Mouse (Mus musculus): ENCODE results near the gene Cyb5rl. TPM values are rescaled to one million over a fixed set of nuclear protein-coding genes. Genes with fewer than 3 reads are reported as not detected.
A peak's percentile ranks its signal among the peaks of the same experiment; 100 is the strongest.

Gene Cyb5rl
- total RNA-seq (2021): 10 to 100 TPM; 19.8 to 23.1 TPM
- long read RNA-seq, experiment 1, transcript Cyb5rl-203 (7 exons, 2,516 nt): major isoform, 7 of 20 reads
- long read RNA-seq, experiment 1, partial matches to known transcripts: 1 of 20 reads
- long read RNA-seq, experiment 1, other reads (novel, unspliced or antisense): 12 of 20 reads
- long read RNA-seq, experiment 2, transcript Cyb5rl-203 (7 exons, 2,516 nt): major isoform, 13 of 31 reads
- long read RNA-seq, experiment 2, partial matches to known transcripts: 5 of 31 reads
- long read RNA-seq, experiment 2, other reads (novel, unspliced or antisense): 11 of 31 reads

DNA sequence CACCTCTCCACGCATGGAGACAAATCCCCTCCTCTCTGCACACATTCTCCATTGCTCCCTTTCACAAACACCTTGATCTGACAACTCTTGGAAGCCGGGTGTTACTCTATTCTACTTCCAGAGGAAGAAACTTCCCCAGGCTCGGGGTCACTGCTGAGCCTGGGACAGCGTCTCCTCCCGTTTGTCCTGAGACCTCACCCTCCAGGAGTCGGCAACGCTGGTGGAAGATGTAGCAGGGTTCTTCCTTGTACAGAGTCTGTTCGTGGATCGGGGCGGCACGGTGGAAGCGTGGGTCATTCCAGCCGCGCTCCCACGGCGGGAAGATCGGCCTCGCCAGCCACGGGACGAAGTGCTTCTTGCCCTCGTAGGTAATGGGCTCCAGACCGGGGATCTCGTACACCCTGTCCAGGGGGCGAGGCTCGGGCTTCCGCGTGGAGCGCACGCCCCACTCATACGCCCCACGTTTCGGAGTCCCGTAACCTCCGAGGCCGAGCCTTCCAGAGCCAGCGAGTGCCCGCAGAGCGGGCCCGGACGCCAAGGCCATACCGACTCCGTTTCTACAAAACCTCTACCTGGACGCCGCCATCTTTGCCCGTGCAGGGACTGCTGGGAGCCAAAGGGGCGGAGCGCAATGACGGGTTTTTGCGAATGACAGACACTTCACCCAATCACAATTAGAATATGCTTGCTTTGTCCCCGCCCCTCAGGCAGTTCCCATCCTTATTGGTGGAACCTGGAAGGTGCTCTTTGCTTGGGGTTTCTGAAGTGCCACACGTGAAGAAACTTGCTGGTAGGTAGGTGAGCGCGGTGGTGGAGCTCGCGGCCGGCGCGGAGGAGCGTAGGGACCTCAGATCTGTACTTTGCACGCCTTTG lies at the start of gene Cyb5rl, which contains the start of gene Mrpl37:
Gene Cyb5rl, plus strand, starts transcription at position 737 of the 873 bp plus-strand sequence.
Gene Mrpl37, minus strand, starts transcription at position 617 of the 873 bp plus-strand sequence.
- peak; percentile 92 to 95 for DNase-seq (ENCODE audit: low spot score in 2 of 2)

DNA sequence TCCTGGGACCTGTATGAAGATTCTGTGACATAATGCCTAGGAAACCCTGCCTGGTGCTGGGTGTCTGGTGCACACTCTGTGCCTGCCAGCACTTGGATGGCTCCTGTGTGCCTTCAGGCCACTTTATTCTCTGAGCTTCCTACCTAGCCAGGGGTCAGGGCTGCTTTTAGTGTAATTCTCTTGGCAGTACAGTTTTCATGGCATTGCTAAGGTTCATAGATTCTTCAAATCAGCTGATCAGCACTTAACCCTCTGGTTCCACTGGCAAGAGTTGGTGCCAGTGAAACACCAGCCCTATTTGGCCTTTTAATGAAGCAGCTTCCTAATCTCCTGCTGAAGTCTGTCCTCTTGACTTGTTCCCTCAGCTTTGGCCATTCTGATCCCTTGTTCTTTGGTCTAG lies 49.5 kb upstream of the Cyb5rl start:
- DNase-seq (ENCODE audit: low spot score in 2 of 2): no peak

DNA sequence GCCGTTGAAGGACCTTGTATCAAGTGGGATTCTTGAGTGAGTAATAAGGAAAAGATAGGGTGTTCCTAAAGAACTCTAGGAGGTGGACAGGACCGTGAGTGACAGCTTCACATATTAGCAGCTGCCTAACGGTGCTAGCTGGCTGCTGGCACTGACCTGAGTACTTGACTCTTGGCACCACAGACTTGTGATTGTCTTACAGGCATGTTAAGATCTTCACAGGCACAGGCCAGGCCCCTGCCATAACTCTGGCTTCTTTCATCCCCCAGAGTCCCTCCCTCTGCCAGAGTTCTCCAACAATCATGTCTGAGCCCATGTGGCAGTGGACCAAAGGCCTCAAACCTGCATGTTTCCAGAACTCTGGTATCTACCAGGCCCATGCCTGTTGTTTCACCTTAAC lies 48.3 kb upstream of the Cyb5rl start:
- DNase-seq (ENCODE audit: low spot score in 2 of 2): no peak

DNA sequence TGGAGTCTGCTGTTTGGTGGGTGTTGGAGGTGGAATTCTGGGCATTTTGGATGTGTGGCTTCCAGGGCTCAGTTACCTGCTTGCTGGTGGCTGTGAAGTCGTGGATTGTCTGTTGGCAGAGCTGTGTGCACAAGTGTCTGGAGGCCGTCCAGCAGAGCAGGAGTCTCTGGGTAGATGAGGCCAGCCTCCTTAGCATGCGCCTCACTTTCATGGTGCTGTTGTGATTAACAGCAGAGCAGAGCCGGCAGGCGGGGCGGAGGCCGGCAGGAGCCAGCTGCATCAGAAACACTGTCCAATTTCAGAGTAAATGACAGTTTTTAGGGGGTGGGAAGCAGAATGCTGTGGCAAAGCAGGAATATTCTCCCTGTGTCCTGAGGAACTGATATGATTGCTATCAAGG lies 47.8 kb upstream of the Cyb5rl start:
- DNase-seq (ENCODE audit: low spot score in 2 of 2): peak; percentile 35 to 43

DNA sequence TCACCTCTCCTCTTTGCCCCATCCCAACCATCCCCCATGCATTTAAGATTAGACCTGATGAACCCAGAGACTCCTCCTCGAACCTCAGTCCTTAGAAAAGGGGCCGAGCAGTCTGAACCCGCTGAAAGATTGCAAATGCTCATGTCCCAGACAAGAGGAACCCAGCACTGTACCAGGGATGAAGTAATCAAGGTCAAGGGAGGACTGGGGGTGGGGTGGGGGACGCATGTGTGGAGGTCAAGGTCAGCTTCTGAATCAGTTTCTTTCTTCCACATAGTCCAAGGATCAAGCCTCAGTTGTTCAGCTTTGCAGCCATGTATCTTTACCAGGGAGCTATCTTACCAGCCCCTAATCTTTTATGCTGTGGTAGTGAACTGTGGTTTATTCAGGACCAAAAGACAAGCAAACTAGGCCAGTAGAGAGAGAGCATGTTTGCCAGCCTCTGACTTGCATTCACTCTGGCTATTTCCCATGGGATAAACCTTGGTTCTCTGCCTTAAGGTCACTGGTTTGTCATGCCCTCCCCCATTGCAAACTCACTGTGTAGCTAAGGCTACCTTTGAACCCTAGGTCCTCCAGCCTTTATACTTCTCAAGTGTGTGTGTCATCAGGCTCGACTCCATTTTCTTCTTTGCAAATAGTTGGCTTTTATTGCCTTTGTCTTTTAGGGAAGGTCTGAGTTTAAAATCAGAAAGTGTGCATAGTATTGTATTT lies 46.3 kb upstream of the Cyb5rl start:
- no peak for DNase-seq (ENCODE audit: low spot score in 2 of 2)

DNA sequence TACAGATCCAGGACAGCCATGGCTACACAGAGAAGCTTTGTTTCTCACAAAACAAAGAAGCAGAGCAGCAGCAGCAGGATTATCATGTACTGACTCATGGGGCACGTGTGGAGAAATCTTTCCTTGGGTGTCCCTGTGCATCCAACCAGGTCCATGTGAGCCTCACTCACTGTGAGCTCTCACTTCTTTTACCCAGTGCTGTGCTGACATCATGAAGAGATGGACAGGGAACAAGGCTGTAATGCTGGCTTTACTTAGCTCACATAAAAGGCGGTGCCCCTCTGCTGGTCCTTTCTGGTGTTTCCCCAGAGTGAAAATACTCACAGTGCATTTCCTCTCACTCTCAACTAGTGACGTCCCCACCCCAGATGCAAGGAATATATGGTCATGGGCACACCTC lies 45.3 kb upstream of the Cyb5rl start:
- no peak for DNase-seq (ENCODE audit: low spot score in 2 of 2)

DNA sequence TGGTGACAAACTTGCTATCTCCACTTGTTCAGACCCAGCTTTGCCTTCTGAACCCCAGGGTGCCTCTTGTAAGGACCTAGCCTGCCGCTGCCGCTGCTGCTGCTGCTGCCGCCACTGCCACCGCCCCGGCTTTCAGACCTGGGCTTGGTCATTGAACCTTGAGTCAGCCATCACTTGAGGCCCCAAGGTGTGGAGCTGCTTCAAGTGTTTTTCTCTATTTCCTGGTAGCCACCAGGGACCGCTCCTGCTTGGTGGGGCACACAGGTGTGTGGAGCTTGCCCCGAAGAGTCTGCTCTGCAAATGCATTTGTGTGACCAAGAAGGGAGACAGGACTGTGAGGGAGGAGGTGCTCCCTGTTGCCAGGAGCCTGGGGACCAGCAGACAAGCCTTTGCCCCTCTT lies 41.9 kb upstream of the Cyb5rl start:
- no peak for DNase-seq (ENCODE audit: low spot score in 2 of 2)

DNA sequence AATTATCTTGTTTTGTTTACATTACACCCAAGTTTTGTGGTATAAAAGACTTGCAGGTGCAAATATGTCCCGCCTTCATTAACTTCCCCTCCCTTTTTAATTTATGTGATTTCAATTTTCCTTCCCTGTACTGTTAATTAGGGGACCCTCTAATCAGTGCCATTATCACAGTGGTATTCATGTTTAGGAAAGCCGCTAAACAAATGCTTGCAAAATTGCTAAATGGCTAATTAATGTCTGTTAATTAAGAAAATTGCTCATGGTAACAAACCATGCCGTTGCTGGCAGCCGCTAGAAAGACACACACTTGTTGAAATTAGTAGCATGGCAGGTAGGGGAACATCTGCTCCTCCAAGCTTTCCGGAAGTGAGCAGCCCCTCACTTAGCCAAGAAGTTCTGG lies 41.4 kb upstream of the Cyb5rl start:
- no peak for DNase-seq (ENCODE audit: low spot score in 2 of 2)

DNA sequence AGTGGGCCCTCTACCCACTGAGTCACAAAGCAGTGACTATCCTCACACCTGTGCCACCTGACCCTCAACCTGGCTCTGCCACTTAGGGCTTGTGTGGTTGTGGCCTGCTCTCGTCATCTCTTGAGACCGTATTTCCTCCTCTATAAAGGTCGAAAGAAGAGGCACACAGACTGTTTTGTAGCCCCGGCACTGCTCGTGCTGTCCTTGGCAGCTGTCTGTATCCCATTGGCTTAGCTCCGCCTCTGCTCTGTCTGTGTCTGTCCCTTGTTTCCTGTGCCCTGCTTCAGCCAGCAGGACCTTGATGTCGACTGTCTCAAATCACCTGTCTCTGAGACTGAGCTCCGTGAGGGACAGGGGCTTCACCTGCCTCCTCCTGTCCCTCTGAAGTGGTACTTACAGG lies 40.3 kb upstream of the Cyb5rl start:
- DNase-seq (ENCODE audit: low spot score in 2 of 2): no peak

DNA sequence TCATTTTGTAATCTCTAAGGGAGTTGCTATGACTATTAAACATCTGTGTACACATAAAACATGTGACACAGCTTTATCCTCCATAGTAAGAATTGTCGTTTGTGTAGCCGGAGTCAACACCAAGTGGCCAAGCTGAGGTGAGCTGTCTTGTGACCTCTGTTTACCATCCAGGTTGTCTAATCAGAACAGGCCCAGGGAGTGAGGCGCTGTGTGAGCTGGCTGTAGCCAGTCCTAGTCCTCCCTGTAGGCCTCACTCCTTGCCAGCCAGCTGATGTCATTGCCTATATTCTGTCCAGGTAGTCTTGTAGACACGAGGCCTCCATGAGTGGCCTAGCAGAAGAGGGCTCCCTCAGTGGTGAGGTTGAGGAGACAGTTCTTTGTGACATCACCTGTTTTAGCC lies 31.1 kb upstream of the Cyb5rl start:
- no peak for DNase-seq (ENCODE audit: low spot score in 2 of 2)

DNA sequence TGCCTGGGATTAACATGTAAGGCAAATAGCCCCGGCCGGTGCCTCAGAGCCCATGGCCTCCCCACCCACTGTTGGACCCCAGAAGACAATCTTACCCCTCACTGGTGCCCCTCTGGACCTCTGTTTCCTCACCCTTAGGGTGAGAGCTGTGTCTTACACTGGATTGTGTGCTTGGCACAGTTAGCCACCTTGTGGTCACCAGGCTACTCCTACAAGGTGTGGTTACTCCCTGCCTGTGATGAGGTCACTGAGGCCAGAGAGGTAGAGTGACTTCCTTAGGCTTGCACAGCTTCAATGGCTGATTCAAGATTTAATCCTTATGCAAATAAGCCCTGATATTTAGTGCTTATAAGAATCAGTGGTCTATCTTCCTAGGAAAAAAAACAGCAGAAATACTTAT lies 29.8 kb upstream of the Cyb5rl start:
- no peak for DNase-seq (ENCODE audit: low spot score in 2 of 2)

DNA sequence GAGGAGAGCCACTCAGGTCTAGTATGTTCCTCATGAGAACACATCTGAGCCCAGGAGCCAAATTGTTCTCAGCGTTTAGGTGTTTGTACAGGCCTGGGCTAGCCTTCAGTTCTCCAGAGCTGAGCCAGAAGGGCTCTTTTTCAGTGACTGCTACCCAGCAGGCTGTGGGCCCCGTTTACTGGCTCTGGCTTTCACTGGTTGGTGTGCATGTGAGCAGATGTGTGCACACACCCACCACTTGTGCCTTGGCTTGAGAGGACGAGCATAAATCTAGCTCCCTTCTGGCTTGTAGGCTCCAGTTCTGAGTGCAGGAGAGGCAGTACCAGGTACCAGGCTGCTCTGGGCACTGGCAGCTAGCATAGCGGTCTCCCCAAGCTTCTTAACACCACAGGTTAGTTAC lies 28.5 kb upstream of the Cyb5rl start:
- DNase-seq (ENCODE audit: low spot score in 2 of 2): no peak

DNA sequence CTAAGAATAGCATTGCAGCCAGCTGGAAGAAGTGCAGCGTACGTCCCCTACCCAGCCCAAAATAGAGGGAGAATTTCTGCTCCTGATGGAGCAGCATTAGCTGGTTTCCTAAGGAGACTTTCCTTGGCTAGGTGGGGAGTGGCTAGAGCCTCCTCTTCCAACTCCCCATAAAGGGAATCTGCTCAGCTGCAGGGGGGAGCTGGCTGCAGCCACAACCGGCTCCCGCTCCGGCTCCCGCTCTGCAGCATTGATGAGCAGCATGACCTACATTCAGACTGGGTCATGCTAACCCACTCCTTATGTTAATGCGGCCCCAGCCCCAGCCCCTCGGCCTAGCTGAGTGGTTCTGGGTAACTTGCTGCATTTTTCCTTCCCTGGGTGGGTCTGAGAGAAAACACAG lies 27.5 kb upstream of the Cyb5rl start:
- DNase-seq (ENCODE audit: low spot score in 2 of 2): no peak

DNA sequence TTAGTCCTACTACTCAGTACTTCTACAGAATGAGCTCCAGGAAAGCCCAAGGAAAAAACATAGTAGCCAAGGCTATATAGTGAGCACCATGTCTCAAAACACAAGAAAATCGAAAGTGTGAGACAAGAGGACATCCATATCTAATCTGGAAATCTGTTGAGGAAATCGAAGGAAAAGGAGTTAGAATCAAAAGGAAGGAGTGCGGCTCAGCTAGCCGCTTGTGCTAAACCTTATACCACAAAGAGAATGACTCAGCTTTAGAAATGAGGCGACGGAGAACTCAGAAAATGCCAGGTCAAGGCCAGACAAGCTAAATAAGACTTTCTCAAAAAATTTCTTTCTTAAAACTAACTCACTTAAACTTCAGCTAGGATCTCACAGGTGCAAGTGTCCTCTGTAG lies 24.5 kb upstream of the Cyb5rl start:
- no peak for DNase-seq (ENCODE audit: low spot score in 2 of 2)

DNA sequence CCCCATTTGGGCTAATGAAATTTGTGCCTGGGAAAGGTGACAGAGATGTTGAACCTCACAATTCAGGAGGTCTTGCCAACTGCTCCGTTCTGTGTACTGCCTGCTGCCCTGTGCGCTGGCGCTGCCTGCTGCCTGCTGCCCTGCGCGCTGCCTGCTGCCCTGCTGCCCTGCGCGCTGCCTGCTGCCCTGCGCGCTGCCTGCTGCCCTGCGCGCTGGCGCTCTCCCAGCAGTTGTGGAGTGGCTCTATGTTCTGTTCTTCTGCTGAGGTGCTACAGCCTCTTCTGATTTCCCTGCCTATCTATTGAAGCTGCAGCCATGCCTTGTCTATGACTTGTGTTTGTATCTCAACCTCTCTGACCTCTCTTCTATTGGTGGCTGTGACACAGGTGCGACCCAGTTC lies 21.6 kb upstream of the Cyb5rl start:
- DNase-seq (ENCODE audit: low spot score in 2 of 2): no peak

DNA sequence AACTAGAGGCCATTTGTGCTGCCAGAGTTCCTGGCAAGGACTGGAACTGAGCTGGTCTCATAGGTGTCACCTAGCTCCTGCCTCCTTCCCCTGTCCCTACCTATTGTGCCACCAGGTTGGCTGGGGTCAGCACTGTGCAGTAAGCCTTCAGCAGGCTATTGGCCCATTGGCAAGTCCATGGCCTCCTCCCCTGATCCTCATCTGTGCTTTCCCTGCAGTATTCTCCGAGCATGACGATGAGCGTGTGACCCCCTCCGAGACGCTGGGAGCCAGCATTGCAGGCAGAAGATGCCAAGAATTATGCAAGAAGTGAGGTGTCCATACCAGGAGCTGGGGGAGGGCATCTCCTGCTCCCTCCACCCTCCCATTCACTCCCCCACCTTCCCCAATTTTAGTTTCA lies 19.0 kb upstream of the Cyb5rl start:
- no peak for DNase-seq (ENCODE audit: low spot score in 2 of 2)

DNA sequence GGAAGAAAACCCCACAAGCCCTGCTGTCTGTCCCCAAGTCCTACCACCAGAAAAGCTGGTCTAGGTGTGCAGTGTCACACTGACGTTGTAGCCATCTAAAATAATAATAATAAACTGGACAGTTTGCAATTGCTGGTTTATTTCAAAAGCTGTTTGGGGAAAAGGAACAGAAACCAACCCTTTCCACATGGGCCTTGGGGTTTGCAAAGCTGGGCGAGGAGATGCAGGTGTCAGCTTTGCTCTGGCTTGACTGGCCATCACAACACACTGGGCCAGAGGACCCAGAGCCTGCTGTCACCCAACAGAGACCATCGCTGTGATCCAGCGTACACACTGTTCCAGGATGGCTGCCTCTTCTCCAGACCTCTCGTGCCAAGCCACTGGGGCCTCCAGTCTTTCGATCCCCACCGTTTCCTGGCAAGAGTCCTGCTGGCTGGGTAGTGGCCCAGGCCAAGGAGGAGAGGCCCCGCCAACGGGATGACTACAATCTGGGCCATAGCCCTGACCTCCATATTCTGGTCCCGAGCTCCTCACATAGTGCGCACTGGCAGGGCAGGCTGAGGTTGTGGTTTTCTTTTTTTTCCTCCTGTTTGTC lies 18.1 kb upstream of the Cyb5rl start:
- DNase-seq (ENCODE audit: low spot score in 2 of 2): peak in 1 of 2 experiments; percentile 37

DNA sequence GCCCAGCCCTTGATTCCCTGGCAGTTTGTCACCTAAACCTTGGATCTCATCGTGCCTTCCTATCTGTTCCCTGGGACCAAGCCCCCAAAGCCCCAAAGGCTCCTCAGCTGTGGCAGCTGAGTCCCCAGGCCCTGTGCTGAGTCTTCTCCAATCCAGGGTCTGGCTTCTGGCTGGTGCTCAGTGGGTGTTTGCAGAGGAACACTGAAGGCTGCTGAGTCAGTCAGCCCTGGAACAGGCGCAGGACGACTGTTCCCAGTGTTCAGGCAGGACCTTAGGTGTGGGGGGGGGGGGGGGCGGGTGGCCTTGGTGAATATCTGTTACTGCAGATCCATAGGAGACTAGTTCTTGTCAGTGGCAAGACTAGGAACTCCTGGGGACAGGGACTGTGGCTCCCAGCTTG lies 14.9 kb upstream of the Cyb5rl start:
- no peak for DNase-seq (ENCODE audit: low spot score in 2 of 2)

DNA sequence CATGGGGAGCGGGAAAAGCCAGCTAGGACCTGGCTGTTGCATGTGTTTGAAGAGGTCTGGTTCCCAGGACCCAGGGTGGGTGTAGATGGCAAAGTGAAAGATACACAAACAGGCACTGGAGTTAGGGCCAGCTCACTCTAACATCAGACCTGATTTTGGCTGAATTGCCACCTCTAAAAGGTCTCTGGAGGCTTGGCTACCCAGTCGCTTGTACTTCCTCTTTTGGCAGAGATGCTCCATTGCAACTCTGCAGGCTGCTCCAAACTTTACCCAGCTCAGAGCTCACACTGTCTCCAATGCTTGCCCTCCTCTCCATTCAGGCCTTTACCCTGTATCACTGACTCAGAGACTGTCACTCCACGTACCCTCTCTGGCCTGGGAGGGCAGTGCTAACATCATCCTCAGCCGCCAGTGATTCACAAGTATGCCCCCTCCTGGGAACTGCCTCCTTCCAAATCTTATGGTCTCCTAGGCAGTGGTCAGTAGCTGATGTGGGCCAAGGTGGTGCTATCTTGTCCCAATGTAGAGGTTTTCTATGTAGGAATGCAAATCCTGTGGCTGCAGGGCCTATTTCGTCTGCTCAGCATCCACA lies 13.7 kb upstream of the Cyb5rl start:
- DNase-seq (ENCODE audit: low spot score in 2 of 2): no peak

DNA sequence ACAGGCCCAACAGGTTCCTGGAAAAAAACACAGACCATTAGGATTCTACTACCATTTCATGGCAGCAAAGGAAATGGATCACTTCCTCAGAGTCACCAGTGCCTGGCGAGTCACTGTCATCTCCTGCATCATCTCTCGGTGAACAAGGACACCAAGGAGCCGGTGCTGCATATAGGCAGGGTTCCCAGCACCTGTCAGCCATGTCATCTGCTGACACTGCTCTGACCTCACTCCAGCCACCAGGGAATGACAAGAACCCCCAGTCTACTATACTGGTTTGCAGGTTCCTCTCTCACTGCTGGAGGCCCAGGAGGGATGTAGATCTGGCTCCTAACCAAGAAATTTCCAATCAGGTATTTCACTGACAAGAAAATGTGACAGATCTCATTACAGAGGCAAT lies 10.7 kb upstream of the Cyb5rl start:
- no peak for DNase-seq (ENCODE audit: low spot score in 2 of 2)

DNA sequence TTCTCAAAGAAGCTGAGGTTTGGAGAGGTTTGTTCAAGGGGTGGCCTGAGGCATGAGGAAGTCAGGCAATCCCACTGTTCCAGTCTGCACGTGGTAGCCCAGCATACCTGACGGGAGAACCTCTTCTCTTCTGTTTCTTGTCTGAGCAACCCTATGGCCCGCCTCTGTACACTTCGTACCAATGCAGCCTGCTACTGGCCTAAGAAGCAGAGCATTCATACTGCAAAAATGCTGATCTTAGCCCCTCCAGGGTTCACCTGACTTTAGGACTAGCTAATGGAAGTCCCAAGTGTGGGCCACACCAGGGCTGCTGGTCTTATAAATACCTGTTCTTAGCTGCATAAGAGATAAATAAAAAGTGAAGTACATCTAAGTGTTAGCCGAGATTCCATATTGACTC lies 8.4 kb upstream of the Cyb5rl start:
- no peak for DNase-seq (ENCODE audit: low spot score in 2 of 2)
